In genomic region chr13:15741771-15742170, GRCm38 (mm10) we compare ENCODE assay signal across 8 mouse cellular contexts.
DNase-seq lines count a peak whose midpoint lies in the region; ATAC-seq lines count a peak whose summit lies in the region.

No protein-coding gene starts in this region.

- 17% methylated on average over 1 of the region's 1 CpGs for WGBS in kidney, embryonic 15.5 days
- 11% methylated on average over 1 of the region's 1 CpGs for WGBS in limb, embryonic 15.5 days

- no peaks in the 10 kb centered on the region for H3K9me3 ChIP-seq in kidney, embryonic 15.5 days (replicated peaks)
- no peaks in the 10 kb centered on the region for H3K9me3 ChIP-seq in limb, embryonic 15.5 days

- no peak overlapping the region for H3K27ac ChIP-seq in kidney, embryonic 15.5 days
- peak overlapping the region; percentile 85 for H3K27ac ChIP-seq in limb, embryonic 15.5 days

- H3K4me1 ChIP-seq in kidney, embryonic 15.5 days, result no peaks in the 10 kb centered on the region
- peaks cover 27% of the 10 kb centered on the region for H3K4me1 ChIP-seq in limb, embryonic 15.5 days

- 0 out of 2 replicates have a peak, but pooled peaks have one; percentile 60 for ATAC-seq in kidney, embryonic 15.5 days (replicated peaks; ENCODE audit: low FRiP score)
- ATAC-seq in limb, embryonic 15.5 days (ENCODE audit: insufficient number of reproducible peaks, low FRiP score, low TSS enrichment, low read depth), result peak; percentile 93
- ATAC-seq in megakaryocyte progenitor cell, adult 5-6 weeks (replicated peaks; ENCODE audit: poor library complexity), result no peak

- no peaks in the 10 kb centered on the region for H3K27me3 ChIP-seq in kidney, embryonic 15.5 days
- no peaks in the 10 kb centered on the region for H3K27me3 ChIP-seq in limb, embryonic 15.5 days

- DNase-seq in adrenal gland, adult 2 months, result peak; percentile 77
- DNase-seq in cerebellum, adult 9-11 months, result peak; percentile 37
- peak; percentile 76 for DNase-seq in gonadal fat pad, adult 2 months (ENCODE audit: low read depth)
- peak; percentile 40 for DNase-seq in right cerebral cortex, postnatal 14 days
- DNase-seq in embryo, embryonic 10.5 days (ENCODE audit: low spot score), result no peak

- H3K36me3 ChIP-seq in kidney, embryonic 15.5 days, result no peaks in the 10 kb centered on the region
- no peaks in the 10 kb centered on the region for H3K36me3 ChIP-seq in limb, embryonic 15.5 days

- H3K4me3 ChIP-seq in kidney, embryonic 15.5 days (replicated peaks), result no peak overlapping the region
- no peak overlapping the region for H3K4me3 ChIP-seq in limb, embryonic 15.5 days

- H3K4me2 ChIP-seq in kidney, embryonic 15.5 days, result no peak overlapping the region
- H3K4me2 ChIP-seq in limb, embryonic 15.5 days, result no peak overlapping the region

- H3K9ac ChIP-seq in kidney, embryonic 15.5 days, result no peak overlapping the region
- no peak overlapping the region for H3K9ac ChIP-seq in limb, embryonic 15.5 days
